Mouse (Mus musculus) testis, adult 2 months (tissue): Measurements from ENCODE around the gene Igsf8. TPM values are rescaled to one million over a fixed set of nuclear protein-coding genes. Genes with fewer than 3 reads are reported as not detected.
A peak's percentile ranks its signal among the peaks of the same experiment; 100 is the strongest.

Source experiments
- H3K27ac ChIP-seq: fragments of 200-500 bp; 2 replicates; pipeline ENCODE4 v1.5.1; 2012; ENCODE audit warnings: low read depth, low read length; ENCODE audit not compliant: control insufficient read depth, insufficient read depth
- H3K27me3 ChIP-seq: fragments of 200-500 bp; 2 replicates; pipeline ENCODE4 v1.6.1; 2012; ENCODE audit warnings: mild to moderate bottlenecking, low read length, moderate library complexity; ENCODE audit not compliant: control insufficient read depth, insufficient read depth
- H3K36me3 ChIP-seq: fragments of 200-500 bp; 2 replicates; pipeline ENCODE4 v1.6.1; 2012; ENCODE audit warnings: mild to moderate bottlenecking, low read length; ENCODE audit not compliant: control insufficient read depth, insufficient read depth
- H3K4me1 ChIP-seq: fragments of 200-500 bp; 2 replicates; pipeline ENCODE4 v1.6.1; 2012; ENCODE audit warnings: low read length; ENCODE audit not compliant: control insufficient read depth, insufficient read depth
- H3K4me3 ChIP-seq: fragments of 200-500 bp; 2 replicates; pipeline ENCODE4 v1.5.1; 2012; ENCODE audit warnings: low read depth, mild to moderate bottlenecking, low read length, moderate library complexity, mixed read lengths; ENCODE audit not compliant: control insufficient read depth
- CTCF ChIP-seq: fragments of 200-500 bp; IDR thresholded peaks from 2 replicates; pipeline ENCODE4 v1.5.1; 2012; ENCODE audit warnings: low read depth, mild to moderate bottlenecking, inconsistent platforms, low read length, moderate library complexity; ENCODE audit not compliant: control insufficient read depth, insufficient read depth, insufficient replicate concordance
- POLR2A ChIP-seq: fragments of 200-500 bp; IDR thresholded peaks from 2 replicates; pipeline ENCODE4 v1.6.1; 2012; ENCODE audit warnings: low read depth, mild to moderate bottlenecking, inconsistent platforms, low read length, moderate library complexity; ENCODE audit not compliant: control insufficient read depth
- polyA plus RNA-seq: library from polyadenylated mRNA; depleted of rRNA; stranded (reverse); fragments of >200 nt; gene quantifications from 2 replicates; pipeline ENCODE4 v1.2.3, GENCODE M21; 2012

Gene Igsf8
- polyA plus RNA-seq, 1 experiment, result 52.2 TPM

GRCm38 (mm10) chr1:172278328-172278727 is 16.9 kb downstream of the Igsf8 start:
- no peak for TF ChIP-seq CTCF
- no peak for TF ChIP-seq POLR2A
- Histone ChIP-seq H3K36me3 (no peaks in the 10 kb centered on the region), H3K27ac (no peak overlapping the region), H3K27me3 (no peaks in the 10 kb centered on the region), H3K4me1 (peaks cover 2% of the 10 kb centered on the region; the same call in 1 of the 2 replicates), H3K4me3 (no peak overlapping the region)

GRCm38 (mm10) chr1:172279768-172280509 is 18.5 kb downstream of the Igsf8 start:
- Histone ChIP-seq H3K27me3 (no peaks in the 10 kb centered on the region), H3K36me3 (no peaks in the 10 kb centered on the region), H3K27ac (no peak overlapping the region), H3K4me1 (peaks cover 2% of the 10 kb centered on the region; the same call in 1 of the 2 replicates), H3K4me3 (no peak overlapping the region)
- TF ChIP-seq POLR2A (no peak), CTCF (no peak)

- TF ChIP-seq POLR2A (no peak), CTCF (no peak)
- Histone ChIP-seq H3K4me3 (no peak overlapping the region), H3K27ac (peak overlapping the region; percentile 59), H3K36me3 (no peaks in the 10 kb centered on the region), H3K4me1 (peaks cover 2% of the 10 kb centered on the region; the same call in 1 of the 2 replicates), H3K27me3 (no peaks in the 10 kb centered on the region)
Observed at GRCm38 (mm10) chr1:172281522-172282254, 20.2 kb downstream of the Igsf8 start.

DNA sequence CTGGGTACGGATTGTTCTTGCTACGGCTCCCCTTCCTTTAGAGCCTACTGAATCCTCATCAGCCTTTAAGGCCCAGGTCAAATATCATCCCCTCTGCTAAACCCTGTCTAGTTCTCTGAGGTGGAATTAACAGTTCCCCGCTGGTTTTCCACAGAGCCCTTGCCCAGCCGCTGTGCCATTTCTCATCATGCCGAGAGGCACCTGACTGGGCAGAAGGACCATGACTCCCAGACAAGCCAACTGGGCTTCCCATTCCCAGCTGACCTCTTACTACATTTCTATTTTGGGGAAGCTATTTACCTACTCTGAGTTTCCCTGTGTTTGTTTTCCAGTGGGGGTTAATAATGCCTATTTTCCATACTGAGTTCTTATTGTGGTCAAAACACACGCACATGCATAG is 21.6 kb downstream of the Igsf8 start:
- Histone ChIP-seq H3K36me3 (no peaks in the 10 kb centered on the region), H3K4me1 (peaks cover 2% of the 10 kb centered on the region; the same call in 1 of the 2 replicates), H3K27ac (peak overlapping the region; percentile 40; the same call in 1 of the 2 replicates), H3K4me3 (no peak overlapping the region), H3K27me3 (no peaks in the 10 kb centered on the region)
- TF ChIP-seq POLR2A, result no peak
- TF ChIP-seq CTCF, result no peak

- H3K4me1 ChIP-seq, result peaks cover 2% of the 10 kb centered on the region; the same call in 1 of the 2 replicates
- no peaks in the 10 kb centered on the region for H3K36me3 ChIP-seq
- TF ChIP-seq POLR2A (no peak), CTCF (no peak)
- 0 out of 2 replicates have a peak overlapping the region, but pooled peaks have one; percentile 5 for H3K27ac ChIP-seq
- no peak overlapping the region for H3K4me3 ChIP-seq
- H3K27me3 ChIP-seq, result no peaks in the 10 kb centered on the region
Observed at GRCm38 (mm10) chr1:172284221-172284620, 22.8 kb downstream of the Igsf8 start.

GRCm38 (mm10) chr1:172286740-172287139 is 25.3 kb downstream of the Igsf8 start:
- no peak overlapping the region for H3K27ac ChIP-seq
- H3K27me3 ChIP-seq, result no peaks in the 10 kb centered on the region
- H3K36me3 ChIP-seq, result no peaks in the 10 kb centered on the region
- no peak for TF ChIP-seq CTCF
- no peak for TF ChIP-seq POLR2A
- H3K4me1 ChIP-seq, result no peaks in the 10 kb centered on the region; the same call in 1 of the 2 replicates
- no peak overlapping the region for H3K4me3 ChIP-seq

- Histone ChIP-seq H3K27ac (no peak overlapping the region), H3K4me1 (no peaks in the 10 kb centered on the region), H3K27me3 (no peaks in the 10 kb centered on the region), H3K4me3 (no peak overlapping the region), H3K36me3 (no peaks in the 10 kb centered on the region)
- no peak for TF ChIP-seq POLR2A
- no peak for TF ChIP-seq CTCF
Observed at GRCm38 (mm10) chr1:172288900-172289616, 27.6 kb downstream of the Igsf8 start.
